Mouse (Mus musculus): ENCODE measurements around the gene Ttc13. TPM values are rescaled to one million over a fixed set of nuclear protein-coding genes. Genes with fewer than 3 reads are reported as not detected.

Ttc13 gene
- polyA plus RNA-seq, 1 experiment, result 5.4 TPM

GRCm38 (mm10) chr8:124663112-124663873, 58.5 kb downstream of the Ttc13 start, which contains the start of gene 2310022B05Rik:
TSS of gene 2310022B05Rik (minus strand) at chr8:124663369.
- TF ChIP-seq GATA1 (IDR thresholded peaks at IDR 0.05; ENCODE audit: borderline replicate concordance, low read length) (no peak), FLI1 (IDR thresholded peaks at IDR 0.05; ENCODE audit: low read length) (no peak)
- no peaks in the 10 kb centered on the region for H3K9me3 ChIP-seq

GRCm38 (mm10) chr8:124662446-124663111, 59.2 kb downstream of the Ttc13 start:
- TF ChIP-seq GATA1 (IDR thresholded peaks at IDR 0.05; ENCODE audit: borderline replicate concordance, low read length) (no peak), FLI1 (IDR thresholded peaks at IDR 0.05; ENCODE audit: low read length) (no peak)
- H3K4me3 ChIP-seq (replicated peaks), result peak overlapping the region; percentile 95
- no peaks in the 10 kb centered on the region for H3K9me3 ChIP-seq
- H3K4me1 ChIP-seq, result peaks cover 56% of the 10 kb centered on the region
- no peaks in the 10 kb centered on the region for H3K36me3 ChIP-seq (replicated peaks; ENCODE audit: low read length)
- peaks cover 21% of the 10 kb centered on the region for H3K27me3 ChIP-seq (replicated peaks)

More at GRCm38 (mm10) chr8:124663112-124663873, 58.5 kb downstream of the Ttc13 start, which contains the start of gene 2310022B05Rik:
- Histone ChIP-seq H3K36me3 (replicated peaks; ENCODE audit: low read length) (no peaks in the 10 kb centered on the region), H3K27me3 (replicated peaks) (peaks cover 28% of the 10 kb centered on the region), H3K4me3 (replicated peaks) (peak within 1 kb of the TSS; percentile 95), H3K4me1 (peaks cover 49% of the 10 kb centered on the region)

GRCm38 (mm10) chr8:124661781-124662180, 60.0 kb downstream of the Ttc13 start:
- TF ChIP-seq FLI1 (IDR thresholded peaks at IDR 0.05; ENCODE audit: low read length) (no peak), GATA1 (IDR thresholded peaks at IDR 0.05; ENCODE audit: borderline replicate concordance, low read length) (no peak)
- peak overlapping the region; percentile 95 for H3K4me3 ChIP-seq (replicated peaks)
- peaks cover 14% of the 10 kb centered on the region for H3K27me3 ChIP-seq (replicated peaks)
- H3K9me3 ChIP-seq, result no peaks in the 10 kb centered on the region
- H3K4me1 ChIP-seq, result peaks cover 64% of the 10 kb centered on the region
- no peaks in the 10 kb centered on the region for H3K36me3 ChIP-seq (replicated peaks; ENCODE audit: low read length)

GRCm38 (mm10) chr8:124658415-124658814, 63.4 kb downstream of the Ttc13 start:
- Histone ChIP-seq H3K9me3 (no peaks in the 10 kb centered on the region), H3K4me1 (peaks cover 78% of the 10 kb centered on the region), H3K27me3 (replicated peaks) (peaks cover 3% of the 10 kb centered on the region), H3K4me3 (replicated peaks) (peak overlapping the region; percentile 53), H3K36me3 (replicated peaks; ENCODE audit: low read length) (peaks cover 10% of the 10 kb centered on the region)
- TF ChIP-seq GATA1 (IDR thresholded peaks at IDR 0.05; ENCODE audit: borderline replicate concordance, low read length) (no peak), FLI1 (IDR thresholded peaks at IDR 0.05; ENCODE audit: low read length) (no peak)

GRCm38 (mm10) chr8:124657961-124658360, 63.8 kb downstream of the Ttc13 start:
- H3K4me1 ChIP-seq, result peaks cover 76% of the 10 kb centered on the region
- peaks cover 10% of the 10 kb centered on the region for H3K36me3 ChIP-seq (replicated peaks; ENCODE audit: low read length)
- H3K4me3 ChIP-seq (replicated peaks), result peak overlapping the region; percentile 53
- H3K27me3 ChIP-seq (replicated peaks), result peaks cover 2% of the 10 kb centered on the region
- H3K9me3 ChIP-seq, result no peaks in the 10 kb centered on the region
- TF ChIP-seq FLI1 (IDR thresholded peaks at IDR 0.05; ENCODE audit: low read length) (no peak), GATA1 (IDR thresholded peaks at IDR 0.05; ENCODE audit: borderline replicate concordance, low read length) (no peak)

GRCm38 (mm10) chr8:124653568-124654475, 68.0 kb downstream of the Ttc13 start:
- H3K36me3 ChIP-seq (replicated peaks; ENCODE audit: low read length), result peaks cover 29% of the 10 kb centered on the region
- H3K4me1 ChIP-seq, result peaks cover 44% of the 10 kb centered on the region
- TF ChIP-seq FLI1 (IDR thresholded peaks at IDR 0.05; ENCODE audit: low read length), result no peak
- TF ChIP-seq GATA1 (IDR thresholded peaks at IDR 0.05; ENCODE audit: borderline replicate concordance, low read length), result no peak

GRCm38 (mm10) chr8:124652546-124652945, 69.2 kb downstream of the Ttc13 start:
- TF ChIP-seq FLI1 (IDR thresholded peaks at IDR 0.05; ENCODE audit: low read length), result no peak
- TF ChIP-seq GATA1 (IDR thresholded peaks at IDR 0.05; ENCODE audit: borderline replicate concordance, low read length), result no peak
- no peaks in the 10 kb centered on the region for H3K9me3 ChIP-seq
- H3K27me3 ChIP-seq (replicated peaks), result no peaks in the 10 kb centered on the region
- H3K36me3 ChIP-seq (replicated peaks; ENCODE audit: low read length), result peaks cover 31% of the 10 kb centered on the region
- H3K4me1 ChIP-seq, result peaks cover 36% of the 10 kb centered on the region
- H3K4me3 ChIP-seq (replicated peaks), result no peak overlapping the region

More at GRCm38 (mm10) chr8:124653568-124654475, 68.0 kb downstream of the Ttc13 start:
- H3K4me3 ChIP-seq (replicated peaks), result no peak overlapping the region
- no peaks in the 10 kb centered on the region for H3K9me3 ChIP-seq
- no peaks in the 10 kb centered on the region for H3K27me3 ChIP-seq (replicated peaks)

- peaks cover 28% of the 10 kb centered on the region for H3K4me1 ChIP-seq
- H3K4me3 ChIP-seq (replicated peaks), result no peak overlapping the region
- H3K27me3 ChIP-seq (replicated peaks), result no peaks in the 10 kb centered on the region
- H3K36me3 ChIP-seq (replicated peaks; ENCODE audit: low read length), result peaks cover 31% of the 10 kb centered on the region
- H3K9me3 ChIP-seq, result no peaks in the 10 kb centered on the region
- TF ChIP-seq FLI1 (IDR thresholded peaks at IDR 0.05; ENCODE audit: low read length) (no peak), GATA1 (IDR thresholded peaks at IDR 0.05; ENCODE audit: borderline replicate concordance, low read length) (no peak)
Measured at GRCm38 (mm10) chr8:124651776-124652175, 70.0 kb downstream of the Ttc13 start.

GRCm38 (mm10) chr8:124648311-124648710, 73.5 kb downstream of the Ttc13 start:
- peaks cover 23% of the 10 kb centered on the region for H3K4me1 ChIP-seq
- no peak overlapping the region for H3K4me3 ChIP-seq (replicated peaks)
- peaks cover 33% of the 10 kb centered on the region for H3K36me3 ChIP-seq (replicated peaks; ENCODE audit: low read length)
- TF ChIP-seq FLI1 (IDR thresholded peaks at IDR 0.05; ENCODE audit: low read length), result no peak
- TF ChIP-seq GATA1 (IDR thresholded peaks at IDR 0.05; ENCODE audit: borderline replicate concordance, low read length), result no peak
- H3K27me3 ChIP-seq (replicated peaks), result peaks cover 2% of the 10 kb centered on the region
- no peaks in the 10 kb centered on the region for H3K9me3 ChIP-seq

All from megakaryocyte, embryonic 14.5 days (primary cell).